12 mouse cellular contexts compared by ENCODE assay signal in genomic region chr14:12082131-12082921, GRCm38 (mm10).
A peak's percentile ranks its signal among the peaks of the same experiment; 100 is the strongest.
DNase-seq lines count a peak whose midpoint lies in the region; ATAC-seq and TF ChIP-seq lines count a peak whose summit lies in the region.
"Had no signal": no experiment of that assay in that cellular context is flagged by ENCODE, and none has a peak within 500 bp of the region (broad histone marks: within the 10 kb centered on the region; RNA-seq: fewer than 3 reads in every experiment).

No protein-coding gene starts in this region.

- TF ChIP-seq CTCF in cerebellum, adult 2 months (IDR thresholded peaks at IDR 0.05; ENCODE audit: borderline replicate concordance, insufficient read depth, low read depth, low read length) = no peak

- H3K27me3 ChIP-seq in neural tube, embryonic 15.5 days (replicated peaks) = no peaks in the 10 kb centered on the region
- H3K27me3 ChIP-seq in hindbrain, embryonic 14.5 days (ENCODE audit: control insufficient read depth, insufficient read depth, low read length) = no peaks in the 10 kb centered on the region
- H3K27me3 ChIP-seq in midbrain, embryonic 11.5 days (ENCODE audit: control insufficient read depth, insufficient read depth, low read length) = no peaks in the 10 kb centered on the region
- H3K27me3 ChIP-seq in cerebellum, adult 2 months (ENCODE audit: control insufficient read depth, insufficient read depth, low read length) = no peaks in the 10 kb centered on the region
- no peaks in the 10 kb centered on the region for H3K27me3 ChIP-seq in liver, embryonic 12.5 days (replicated peaks)
- H3K27me3 ChIP-seq: hindbrain, embryonic 15.5 days; liver, embryonic 15.5 days had no signal

- intact Hi-C loops in gastrocnemius, postnatal 36 days (cut with DNase I) = no loop called here

- TF ChIP-seq POLR2A in cerebellum, adult 2 months (IDR thresholded peaks at IDR 0.05; ENCODE audit: borderline replicate concordance, insufficient read depth, low read length) = no peak

- H3K9me3 ChIP-seq in neural tube, embryonic 15.5 days (replicated peaks) = no peaks in the 10 kb centered on the region
- H3K9me3 ChIP-seq in hindbrain, embryonic 14.5 days (ENCODE audit: control insufficient read depth, low read length) = no peaks in the 10 kb centered on the region
- no peaks in the 10 kb centered on the region for H3K9me3 ChIP-seq in midbrain, embryonic 11.5 days (ENCODE audit: control insufficient read depth, low read length)
- H3K9me3 ChIP-seq in liver, embryonic 12.5 days (replicated peaks) = no peaks in the 10 kb centered on the region
- H3K9me3 ChIP-seq: hindbrain, embryonic 15.5 days; liver, embryonic 15.5 days had no signal

- 23% methylated on average over 6 of the region's 6 CpGs for WGBS in neural tube, embryonic 15.5 days
- WGBS in hindbrain, embryonic 14.5 days = 17% methylated on average over 6 of the region's 6 CpGs
- 20% methylated on average over 6 of the region's 6 CpGs for WGBS in midbrain, embryonic 11.5 days
- WGBS in cerebellum, adult 2 months = 85% methylated on average over 6 of the region's 6 CpGs
- WGBS in liver, embryonic 12.5 days (ENCODE audit: insufficient replicate concordance) = 58% methylated on average over 6 of the region's 6 CpGs

- H3K27ac ChIP-seq in neural tube, embryonic 15.5 days (replicated peaks) = no peak overlapping the region
- 0 out of 2 replicates have a peak overlapping the region, but pooled peaks have one; percentile 23 for H3K27ac ChIP-seq in hindbrain, embryonic 14.5 days
- peak overlapping the region; percentile 26; the same call in 1 of the 2 replicates for H3K27ac ChIP-seq in midbrain, embryonic 11.5 days (ENCODE audit: low read depth, low read length)
- no peak overlapping the region for H3K27ac ChIP-seq in cerebellum, adult 2 months (ENCODE audit: insufficient read depth, low read length)
- H3K27ac ChIP-seq in liver, embryonic 12.5 days = no peak overlapping the region
- H3K27ac ChIP-seq: heart, adult 2 months; hindbrain, embryonic 15.5 days; liver, embryonic 15.5 days had no signal

- peaks cover 43% of the 10 kb centered on the region for H3K4me1 ChIP-seq in neural tube, embryonic 15.5 days
- peaks cover 22% of the 10 kb centered on the region for H3K4me1 ChIP-seq in hindbrain, embryonic 14.5 days (replicated peaks; ENCODE audit: control insufficient read depth, insufficient read depth, low read length)
- peaks cover 34% of the 10 kb centered on the region for H3K4me1 ChIP-seq in midbrain, embryonic 11.5 days (ENCODE audit: control insufficient read depth, insufficient read depth, low read length)
- peaks cover 18% of the 10 kb centered on the region for H3K4me1 ChIP-seq in cerebellum, adult 2 months (ENCODE audit: control insufficient read depth, insufficient read depth, low read length)
- no peaks in the 10 kb centered on the region for H3K4me1 ChIP-seq in liver, embryonic 12.5 days
- H3K4me1 ChIP-seq: liver, embryonic 15.5 days had no signal

- no peak overlapping the region for H3K4me2 ChIP-seq in neural tube, embryonic 15.5 days
- H3K4me2 ChIP-seq in hindbrain, embryonic 14.5 days (replicated peaks) = no peak overlapping the region
- no peak overlapping the region for H3K4me2 ChIP-seq in midbrain, embryonic 11.5 days
- H3K4me2 ChIP-seq in liver, embryonic 12.5 days = no peak overlapping the region
- H3K4me2 ChIP-seq: hindbrain, embryonic 15.5 days; liver, embryonic 15.5 days had no signal

- ATAC-seq in neural tube, embryonic 15.5 days (ENCODE audit: low FRiP score) = no peak
- no peak for ATAC-seq in hindbrain, embryonic 14.5 days (ENCODE audit: low FRiP score)
- peak; percentile 82 for ATAC-seq in midbrain, embryonic 11.5 days (ENCODE audit: low FRiP score)
- no peak for ATAC-seq in liver, embryonic 12.5 days

- peak; percentile 55 for DNase-seq in neural tube, embryonic 10.5 days (ENCODE audit: extremely low spot score, low spot score)
- no peak for DNase-seq in hindbrain, embryonic 14.5 days (ENCODE audit: low spot score)
- DNase-seq in midbrain, embryonic 11.5 days (ENCODE audit: low spot score, missing footprints) = peak; percentile 89
- no peak for DNase-seq in cerebellum, adult 2 months
- no peak for DNase-seq in gastrocnemius, postnatal 36 days
- DNase-seq: cerebellum, adult 11 months; heart, adult 2 months; thymus, adult 2 months had no signal

- H3K36me3 ChIP-seq in neural tube, embryonic 15.5 days = no peaks in the 10 kb centered on the region
- no peaks in the 10 kb centered on the region for H3K36me3 ChIP-seq in hindbrain, embryonic 14.5 days (replicated peaks; ENCODE audit: control insufficient read depth, insufficient read depth)
- no peaks in the 10 kb centered on the region for H3K36me3 ChIP-seq in midbrain, embryonic 11.5 days (ENCODE audit: control insufficient read depth, insufficient read depth, low read length)
- no peaks in the 10 kb centered on the region for H3K36me3 ChIP-seq in liver, embryonic 12.5 days
- H3K36me3 ChIP-seq: hindbrain, embryonic 15.5 days; liver, embryonic 15.5 days had no signal

- no peak overlapping the region for H3K9ac ChIP-seq in neural tube, embryonic 15.5 days (replicated peaks)
- H3K9ac ChIP-seq in hindbrain, embryonic 14.5 days = no peak overlapping the region
- no peak overlapping the region for H3K9ac ChIP-seq in midbrain, embryonic 11.5 days (ENCODE audit: low read length)
- no peak overlapping the region for H3K9ac ChIP-seq in liver, embryonic 12.5 days
- H3K9ac ChIP-seq: hindbrain, embryonic 15.5 days; liver, embryonic 15.5 days had no signal

- no peak overlapping the region for H3K4me3 ChIP-seq in neural tube, embryonic 15.5 days (replicated peaks)
- H3K4me3 ChIP-seq in hindbrain, embryonic 14.5 days (replicated peaks; ENCODE audit: low read length) = no peak overlapping the region
- H3K4me3 ChIP-seq in midbrain, embryonic 11.5 days (ENCODE audit: low read depth, low read length) = no peak overlapping the region
- H3K4me3 ChIP-seq in cerebellum, adult 2 months (replicated peaks; ENCODE audit: insufficient read depth, low read depth, low read length) = no peak overlapping the region
- H3K4me3 ChIP-seq in liver, embryonic 12.5 days = no peak overlapping the region
- H3K4me3 ChIP-seq: heart, adult 2 months; hindbrain, embryonic 15.5 days; liver, embryonic 15.5 days had no signal

Comparison
In these comparisons a context has a peak if more than half of its experiments do, and no peak if none do; other contexts are left out.
1. DNase-seq: peak in neural tube, embryonic 10.5 days (single experiment) and midbrain, embryonic 11.5 days (single experiment); none in hindbrain, embryonic 14.5 days (single experiment), cerebellum, adult 2 months (0 of 2) and gastrocnemius, postnatal 36 days (0 of 2).
2. H3K27ac ChIP-seq: peak in hindbrain, embryonic 14.5 days (single experiment) and midbrain, embryonic 11.5 days (single experiment); none in neural tube, embryonic 15.5 days (single experiment), cerebellum, adult 2 months (single experiment) and liver, embryonic 12.5 days (single experiment).